Mouse (Mus musculus) gastrocnemius, adult 2 months (tissue): ENCODE measurements around the gene Clock. TPM values are rescaled to one million over a fixed set of nuclear protein-coding genes. Genes with fewer than 3 reads are reported as not detected.
A peak's percentile ranks its signal among the peaks of the same experiment; 100 is the strongest.

Source experiments
- DNase-seq: peaks from one replicate; pipeline ENCODE4 v3.0.0; 2022
- H3K27ac ChIP-seq: fragments of 200-600 bp; 2 replicates; pipeline ENCODE4 v1.8.1; 2022; ENCODE audit warnings: mild to moderate bottlenecking
- H3K4me3 ChIP-seq: fragments of 200-600 bp; 2 replicates; pipeline ENCODE4 v1.8.1; 2022; ENCODE audit warnings: mild to moderate bottlenecking, moderate library complexity
- CTCF ChIP-seq: fragments of 200-600 bp; IDR thresholded peaks from 2 replicates; pipeline ENCODE4 v1.8.1; 2022; ENCODE audit warnings: antibody characterized with exemption, mild to moderate bottlenecking, moderate library complexity
- intact Hi-C: fragments of 180-260 bp; cut with DNase I; formaldehyde crosslinking; loops from one replicate; pipeline ENCODE4 v1.15.1; 2025
- total RNA-seq, 2 experiments: library from RNA; stranded (reverse); gene quantifications; 2 replicates each; pipeline ENCODE4 v1.2.3; 2021

The Clock gene
- total RNA-seq, 2 experiments from 2014 or later = 20.4 to 32.5 TPM

- TF ChIP-seq CTCF = no peak
- Histone ChIP-seq H3K27ac (no peak overlapping the region), H3K4me3 (no peak overlapping the region)
- no peak for DNase-seq
- intact Hi-C loops = loop anchor here (10.0 kb wide), 3 partner anchors 109 to 441 kb away; no protein-coding TSS in a partner anchor
These were observed 1.7 kb upstream of the Clock start for GRCm38 (mm10) chr5:76306261-76306660.

GRCm38 (mm10) chr5:76305616-76306015 is 1.0 kb upstream of the Clock start:
- no peak for TF ChIP-seq CTCF
- intact Hi-C loops = loop anchor here (10.0 kb wide), 3 partner anchors 109 to 441 kb away; no protein-coding TSS in a partner anchor
- DNase-seq = no peak
- 0 out of 2 replicates have a peak overlapping the region, but pooled peaks have one; percentile 9 for H3K27ac ChIP-seq
- peak overlapping the region; percentile 96 for H3K4me3 ChIP-seq

DNA sequence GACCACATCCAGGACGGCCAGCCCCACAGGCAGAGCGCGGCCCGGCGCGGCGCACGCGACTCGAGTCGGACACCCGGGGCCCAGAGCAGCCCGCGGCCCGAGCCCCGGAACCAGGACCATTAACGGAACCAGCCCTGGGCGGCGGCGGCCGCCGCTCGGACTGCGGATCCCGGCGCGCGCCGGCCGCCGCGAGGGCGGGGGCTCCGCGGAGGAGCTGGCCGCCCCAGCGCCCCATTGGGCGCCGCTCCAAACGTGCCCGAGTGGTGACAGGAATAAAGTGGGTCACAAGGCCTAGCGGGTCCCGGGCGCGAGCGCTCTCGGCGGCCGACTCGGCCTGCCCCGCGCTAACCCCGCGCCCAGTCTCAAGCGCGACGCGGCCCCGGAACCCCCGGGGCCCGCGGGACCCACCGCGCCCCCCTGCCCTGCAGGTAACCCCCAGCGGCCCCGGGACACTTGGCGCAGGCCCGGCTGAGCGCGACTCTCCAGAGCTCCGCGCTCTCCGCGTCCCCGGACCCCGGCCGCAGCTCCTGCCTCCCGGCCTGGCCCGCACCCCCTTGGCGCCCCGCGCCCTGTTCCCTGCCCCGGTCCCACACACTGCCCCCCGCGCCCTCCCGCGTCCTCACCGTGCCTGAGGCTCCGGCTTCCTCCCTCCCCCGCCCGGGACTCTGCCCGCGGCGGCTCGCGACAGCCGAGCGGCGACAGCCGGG is 694 bp downstream of the Clock start:
- no peak for TF ChIP-seq CTCF
- Histone ChIP-seq H3K27ac (peak overlapping the region; percentile 96), H3K4me3 (peak overlapping the region; percentile 96)
- DNase-seq = peak; percentile 94
- intact Hi-C loops = loop anchor here (10.0 kb wide), 3 partner anchors 111 to 439 kb away; no protein-coding TSS in a partner anchor

- no peak for TF ChIP-seq CTCF
- DNase-seq = no peak
- H3K27ac ChIP-seq = peak overlapping the region; percentile 96
- H3K4me3 ChIP-seq = peak overlapping the region; percentile 96
- intact Hi-C loops = loop anchor here (10.0 kb wide), 3 partner anchors 111 to 439 kb away; no protein-coding TSS in a partner anchor
These were observed 1.2 kb downstream of the Clock start for GRCm38 (mm10) chr5:76303379-76303744.

- DNase-seq = no peak
- no peak for TF ChIP-seq CTCF
- Histone ChIP-seq H3K27ac (no peak overlapping the region), H3K4me3 (no peak overlapping the region)
- intact Hi-C loops = loop anchor here (10.0 kb wide), 3 partner anchors 113 to 437 kb away; no protein-coding TSS in a partner anchor
These were observed 2.6 kb downstream of the Clock start for GRCm38 (mm10) chr5:76302009-76302408.

DNA sequence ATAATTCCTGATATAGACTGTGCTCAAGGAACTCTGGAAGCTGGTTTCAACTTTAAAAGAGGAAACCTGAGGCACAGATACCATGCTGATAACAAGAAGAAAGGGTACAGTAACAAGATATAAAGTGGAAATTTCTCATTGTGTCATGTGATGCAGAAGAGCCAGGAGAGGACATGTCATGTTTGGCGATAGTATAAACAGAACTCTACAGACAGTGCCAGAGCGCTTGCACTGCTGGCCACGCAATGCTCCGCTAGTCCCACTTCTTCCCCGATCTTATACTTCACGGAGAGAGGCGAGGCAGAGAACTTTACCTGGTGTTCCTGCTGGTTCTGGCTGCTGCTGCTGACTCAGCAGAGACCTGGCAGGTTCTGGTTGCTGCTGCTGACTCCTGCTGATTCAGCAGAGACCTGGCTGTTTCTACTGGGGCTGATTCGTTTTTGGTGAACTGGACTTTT is 15.3 kb downstream of the Clock start:
- Histone ChIP-seq H3K27ac (no peak overlapping the region), H3K4me3 (no peak overlapping the region)
- no peak for TF ChIP-seq CTCF
- no peak for DNase-seq
- intact Hi-C loops = no loop called here

DNA sequence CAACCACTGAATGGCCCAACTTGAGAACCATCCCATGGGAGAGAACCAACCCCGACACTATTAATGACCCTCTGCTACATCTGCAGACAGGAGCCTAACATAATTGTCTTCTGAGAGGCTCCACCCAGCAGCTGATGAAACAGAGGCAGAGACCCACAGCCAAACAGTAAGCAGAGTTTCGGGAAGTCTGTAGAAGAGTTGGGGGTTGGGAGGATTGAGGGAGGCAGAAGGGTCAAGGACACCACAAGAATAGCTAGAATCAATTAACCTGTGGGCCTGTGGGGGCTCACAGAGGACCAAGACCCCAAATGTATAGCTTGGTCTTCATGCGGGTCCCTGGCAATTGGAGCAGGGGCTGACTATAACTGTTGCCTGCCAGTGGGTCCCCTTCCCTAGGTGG is 16.3 kb downstream of the Clock start:
- intact Hi-C loops = no loop called here
- DNase-seq = no peak
- no peak overlapping the region for H3K4me3 ChIP-seq
- TF ChIP-seq CTCF = no peak
- H3K27ac ChIP-seq = no peak overlapping the region

DNA sequence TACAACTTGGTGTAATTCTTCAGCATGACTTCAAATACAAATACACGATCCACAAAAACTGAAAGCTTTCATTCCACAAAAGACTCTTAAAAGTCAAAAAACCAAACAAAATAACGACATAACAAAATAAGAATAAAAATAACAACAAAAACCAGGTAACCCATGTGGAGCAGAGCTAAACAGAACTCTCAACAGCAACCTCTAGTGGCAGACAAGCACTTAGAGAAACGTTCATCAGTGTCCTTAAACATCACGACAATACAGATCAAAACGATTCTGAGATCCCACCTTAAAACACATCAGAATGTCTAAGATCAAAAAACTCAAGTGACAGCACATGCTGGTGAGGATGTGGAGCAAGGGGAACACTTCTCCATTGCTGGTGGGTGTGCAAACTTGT is 17.5 kb downstream of the Clock start:
- Histone ChIP-seq H3K4me3 (no peak overlapping the region), H3K27ac (no peak overlapping the region)
- no peak for DNase-seq
- peak; percentile 35; the same call in 1 of the 2 replicates for TF ChIP-seq CTCF
- intact Hi-C loops = no loop called here

- TF ChIP-seq CTCF = no peak
- intact Hi-C loops = no loop called here
- Histone ChIP-seq H3K27ac (no peak overlapping the region), H3K4me3 (no peak overlapping the region)
- no peak for DNase-seq
These were observed 18.9 kb downstream of the Clock start for GRCm38 (mm10) chr5:76285699-76286098.

DNA sequence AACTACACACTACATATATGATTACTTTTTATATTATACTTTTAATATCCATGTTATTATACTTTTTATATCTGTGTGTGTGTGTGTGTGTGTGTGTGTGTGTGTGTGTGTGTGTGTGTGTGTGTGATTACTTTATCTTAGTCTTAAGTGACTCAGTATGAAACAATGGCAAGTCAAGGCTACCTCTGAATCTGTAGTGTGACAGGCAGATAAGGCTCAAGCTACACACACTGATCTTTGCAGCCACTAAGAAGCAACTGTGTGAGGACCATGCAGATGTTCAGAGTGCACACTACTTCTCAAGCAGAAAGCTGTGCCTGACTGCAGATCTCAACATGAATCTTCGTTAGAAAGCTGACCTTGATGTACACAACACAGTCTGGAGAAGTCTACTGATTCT is 20.7 kb downstream of the Clock start:
- intact Hi-C loops = no loop called here
- TF ChIP-seq CTCF = no peak

GRCm38 (mm10) chr5:76274977-76275376 is 29.6 kb downstream of the Clock start:
- no peak for TF ChIP-seq CTCF
- H3K27ac ChIP-seq = no peak overlapping the region
- intact Hi-C loops = no loop called here
- no peak overlapping the region for H3K4me3 ChIP-seq
- no peak for DNase-seq

More for the DNA sequence above, 20.7 kb downstream of the Clock start:
- no peak for DNase-seq
- Histone ChIP-seq H3K27ac (no peak overlapping the region), H3K4me3 (no peak overlapping the region)

- DNase-seq = no peak
- H3K4me3 ChIP-seq = no peak overlapping the region
- intact Hi-C loops = no loop called here
- no peak overlapping the region for H3K27ac ChIP-seq
- TF ChIP-seq CTCF = no peak
These were observed 53.6 kb downstream of the Clock start for GRCm38 (mm10) chr5:76250948-76251347.

- DNase-seq = no peak
- intact Hi-C loops = no loop called here
- no peak overlapping the region for H3K27ac ChIP-seq
- no peak overlapping the region for H3K4me3 ChIP-seq
- TF ChIP-seq CTCF = no peak
These were observed 58.1 kb downstream of the Clock start for GRCm38 (mm10) chr5:76246539-76246938.

DNA sequence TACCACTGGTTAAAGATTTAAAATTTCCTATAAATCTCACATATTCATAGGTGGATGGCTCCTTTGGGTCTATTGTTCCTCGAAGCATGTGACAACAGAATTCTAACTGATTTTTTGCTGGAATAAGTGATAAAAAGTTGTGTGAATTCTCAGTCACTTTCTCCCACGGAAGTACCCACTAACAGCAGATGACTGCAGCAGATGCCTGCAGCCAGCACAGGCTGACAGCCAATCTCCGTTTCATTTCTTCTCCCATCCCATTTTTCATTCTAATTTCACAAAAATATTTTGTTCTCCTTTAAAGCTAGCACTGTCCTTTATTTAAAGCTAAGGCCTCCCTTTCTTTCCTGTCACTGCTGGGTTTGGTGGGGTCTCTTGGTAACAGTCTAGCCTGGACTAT is 59.2 kb downstream of the Clock start:
- no peak overlapping the region for H3K27ac ChIP-seq
- no peak overlapping the region for H3K4me3 ChIP-seq
- no peak for TF ChIP-seq CTCF
- no peak for DNase-seq
- intact Hi-C loops = no loop called here
